Comparison of ENCODE assay signal across 8 mouse cellular contexts in genomic region chr11:108920636-108921505, GRCm38 (mm10). TPM values are rescaled to one million over a fixed set of nuclear protein-coding genes. Genes with fewer than 3 reads are reported as not detected.
DNase-seq lines count a peak whose midpoint lies in the region; ATAC-seq and TF ChIP-seq lines count a peak whose summit lies in the region.

No protein-coding gene starts in this region.

- no peaks in the 10 kb centered on the region for H3K9me3 ChIP-seq in hindbrain, embryonic 13.5 days
- H3K9me3 ChIP-seq in lung, postnatal 0 days (ENCODE audit: low read length), result no peaks in the 10 kb centered on the region

- H3K4me2 ChIP-seq in hindbrain, embryonic 13.5 days, result peak overlapping the region; percentile 93
- H3K4me2 ChIP-seq in lung, postnatal 0 days (replicated peaks; ENCODE audit: low read depth, low read length), result peak overlapping the region; percentile 89

- H3K27me3 ChIP-seq in hindbrain, embryonic 13.5 days, result no peaks in the 10 kb centered on the region
- no peaks in the 10 kb centered on the region for H3K27me3 ChIP-seq in lung, postnatal 0 days (replicated peaks; ENCODE audit: insufficient read depth, low read length)

- DNase-seq in T-cell, adult 2 months (ENCODE audit: low spot score), result peak; percentile 86
- peak; percentile 80 to 83 for DNase-seq in cerebellum, postnatal 14 days
- DNase-seq in frontal cortex, postnatal 36 days (ENCODE audit: low spot score in 2 of 2), result peak; percentile 72 to 82
- peak; percentile 64 to 73 for DNase-seq in layer of hippocampus, postnatal 25 days (ENCODE audit: extremely low spot score in 1 of 2, low spot score in 1 of 2)
- peak; percentile 94 for DNase-seq in lung, postnatal 0 days (ENCODE audit: low spot score)
- peak; percentile 86 for DNase-seq in ovary, postnatal 36 days (ENCODE audit: low spot score)
- DNase-seq in thymus, postnatal 14 days, result peak; percentile 94

- TF ChIP-seq EP300 in lung, postnatal 0 days (IDR thresholded peaks at IDR 0.05), result no peak

- H3K4me1 ChIP-seq in hindbrain, embryonic 13.5 days (replicated peaks), result peaks cover 61% of the 10 kb centered on the region
- H3K4me1 ChIP-seq in lung, postnatal 0 days (ENCODE audit: insufficient read depth, low read depth, low read length), result peaks cover 6% of the 10 kb centered on the region; the same call in 1 of the 2 replicates

- H3K36me3 ChIP-seq in hindbrain, embryonic 13.5 days, result no peaks in the 10 kb centered on the region
- no peaks in the 10 kb centered on the region for H3K36me3 ChIP-seq in lung, postnatal 0 days (ENCODE audit: insufficient read depth, low read length)

- WGBS in hindbrain, embryonic 13.5 days, result under 1% methylated on average over 70 of the region's 104 CpGs
- WGBS in lung, postnatal 0 days, result 2% methylated on average over 73 of the region's 104 CpGs

- peak overlapping the region; percentile 99 for H3K27ac ChIP-seq in hindbrain, embryonic 13.5 days
- peak overlapping the region; percentile 100 for H3K27ac ChIP-seq in lung, postnatal 0 days (ENCODE audit: low read length)

- TF ChIP-seq CTCF in lung, postnatal 0 days (IDR thresholded peaks at IDR 0.05), result peak; percentile 36

- peak overlapping the region; percentile 93 for H3K9ac ChIP-seq in hindbrain, embryonic 13.5 days
- H3K9ac ChIP-seq in lung, postnatal 0 days (replicated peaks; ENCODE audit: low read depth), result peak overlapping the region; percentile 89

- ATAC-seq in hindbrain, embryonic 13.5 days (ENCODE audit: low FRiP score), result peak; percentile 80
- peak; percentile 85 for ATAC-seq in lung, postnatal 0 days

- peak overlapping the region; percentile 92 for H3K4me3 ChIP-seq in hindbrain, embryonic 13.5 days
- peak overlapping the region; percentile 93 for H3K4me3 ChIP-seq in lung, postnatal 0 days (ENCODE audit: low read depth, low read length)

RNA-seq across cellular contexts. Expression of gene Axin2, which starts 0.7 kb away (rescaled TPM):
- polyA plus RNA-seq in hindbrain, embryonic 13.5 days (2015; fragmentation: Nextera tagmentation; extraction: Ambion mirVana), result 10.6 and 13.8 TPM in 2 replicates
- total RNA-seq in layer of hippocampus, postnatal 25 days (2021), result 10 to 100 TPM; 24.6 to 29.6 TPM
- polyA plus RNA-seq in lung, postnatal 0 days (2015; fragmentation: Nextera tagmentation; extraction: Ambion mirVana), result 10.4 and 11.0 TPM in 2 replicates

Comparison
In these comparisons a context has a peak if more than half of its experiments do, and no peak if none do; other contexts are left out.
1. Peak in every context shown above with its lines: DNase-seq, ATAC-seq, H3K4me3 ChIP-seq and H3K27ac ChIP-seq.